Mouse (Mus musculus): ENCODE measurements around the gene Jakmip3.

Jakmip3 gene

DNA sequence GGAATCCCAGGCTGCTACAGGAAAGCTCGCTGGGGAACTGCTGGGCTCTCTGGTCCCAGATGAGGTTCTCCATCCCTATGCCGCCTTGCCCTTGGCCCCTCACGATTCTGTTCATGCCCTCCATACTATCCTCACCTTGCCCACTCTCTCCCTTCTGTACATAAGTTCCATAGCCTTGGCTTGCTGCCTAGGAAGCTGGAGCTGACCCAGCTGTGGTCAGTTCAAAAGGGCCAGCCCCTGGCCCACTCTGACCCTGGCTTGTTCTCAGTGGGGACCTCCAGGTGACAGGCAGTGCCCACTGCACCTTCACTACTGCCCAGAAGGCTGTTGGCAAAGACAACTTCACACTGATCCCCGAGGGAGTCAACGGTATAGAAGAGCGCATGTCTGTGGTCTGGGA lies 155.9 kb downstream of the Jakmip3 start:
- no peak for DNase-seq (ENCODE audit: low read depth)

DNA sequence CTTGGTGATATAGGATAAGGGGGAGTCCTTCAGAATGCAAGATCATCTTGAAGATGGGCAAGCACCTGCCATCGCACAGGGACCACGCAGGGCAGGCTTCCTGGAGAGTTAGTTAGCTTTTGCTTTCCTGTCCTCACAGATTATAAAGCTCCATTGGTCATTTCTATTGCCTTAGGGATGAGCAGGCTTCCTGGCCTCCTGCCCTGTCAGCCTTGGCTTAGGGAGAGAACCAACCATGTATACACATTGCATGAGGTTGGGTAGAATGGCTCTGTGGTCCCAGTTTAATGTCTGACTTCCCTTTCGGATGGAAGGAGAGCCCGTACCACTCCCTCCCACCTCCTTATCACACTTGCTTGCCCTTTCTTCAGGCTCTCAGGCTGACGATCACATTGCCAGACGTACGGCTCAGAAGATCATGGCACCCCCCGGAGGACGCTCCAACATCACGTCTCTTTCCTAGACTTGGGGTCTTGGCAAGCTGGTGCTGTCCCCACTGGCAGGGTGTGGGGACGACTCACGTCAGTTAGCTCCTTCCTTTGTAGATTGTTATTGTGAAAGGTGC lies 160.1 kb downstream of the Jakmip3 start:
- no peak for DNase-seq (ENCODE audit: low read depth)

DNA sequence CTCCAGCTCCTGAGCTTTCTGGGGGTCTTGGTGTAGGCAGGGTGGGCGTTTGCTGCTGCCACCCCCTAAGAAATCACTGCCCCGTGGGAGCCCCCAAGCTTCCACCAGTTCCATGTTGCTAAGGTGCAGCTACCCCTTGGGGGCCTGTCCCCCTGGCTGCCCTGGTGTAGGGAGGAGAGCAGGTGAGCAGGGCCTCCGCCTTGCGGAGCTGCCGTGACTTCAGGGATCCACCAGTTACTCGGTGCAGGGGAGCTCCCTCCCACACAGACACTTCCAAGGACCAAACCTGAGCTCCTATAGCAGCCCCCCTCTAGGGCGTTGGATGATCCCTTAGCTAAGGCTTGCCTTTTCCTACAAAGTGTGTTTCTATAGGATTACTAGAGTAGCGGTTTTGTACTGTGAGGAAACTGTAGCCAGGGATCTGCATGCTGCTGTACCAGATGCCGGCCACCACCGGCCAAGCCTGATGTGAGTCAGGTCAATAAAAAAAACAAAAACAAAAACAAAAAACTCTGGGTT lies 160.8 kb downstream of the Jakmip3 start:
- no peak for DNase-seq (ENCODE audit: low read depth)

DNA sequence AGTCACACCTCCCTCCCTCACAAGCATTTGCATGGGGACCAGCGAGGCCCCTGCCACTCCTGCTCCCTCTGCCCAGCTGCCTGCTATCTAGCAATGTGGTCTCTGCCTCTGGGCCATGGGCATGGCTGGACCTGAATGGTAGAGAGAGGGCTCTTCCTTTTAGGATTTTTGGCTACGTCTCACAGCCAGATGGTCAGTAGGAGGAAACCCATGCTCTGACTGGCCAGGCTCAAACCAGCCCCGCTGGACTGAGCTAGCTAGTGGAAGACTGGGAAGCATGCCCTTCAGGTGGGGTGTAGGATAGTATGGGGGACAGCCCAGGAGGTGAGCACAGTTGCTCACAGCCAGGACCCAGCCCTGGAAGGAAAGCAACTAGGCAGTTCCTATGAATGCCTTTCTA lies 161.3 kb downstream of the Jakmip3 start:
- no peak for DNase-seq (ENCODE audit: low read depth)

DNA sequence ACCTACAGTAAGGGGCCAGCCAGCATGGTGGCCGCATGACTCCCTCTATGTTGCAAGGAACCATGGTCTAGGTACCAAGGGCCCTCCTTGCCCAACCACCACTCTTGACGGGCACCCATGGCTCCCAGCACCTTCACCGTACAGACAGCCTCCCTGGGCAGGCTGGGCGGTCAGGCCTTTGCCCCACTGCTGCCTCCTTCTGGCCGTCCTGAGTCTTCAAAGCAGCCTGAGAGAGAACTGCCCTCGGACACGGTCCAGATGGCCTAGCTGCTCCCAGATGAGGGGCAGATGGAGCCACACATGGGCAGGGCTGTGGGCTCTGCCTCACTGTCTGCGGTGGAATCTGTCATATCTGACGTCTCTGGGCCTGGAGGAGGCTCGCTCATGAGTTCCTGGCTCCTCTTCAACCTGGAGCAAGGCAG lies 163.4 kb downstream of the Jakmip3 start:
- no peak for DNase-seq (ENCODE audit: low read depth)

DNA sequence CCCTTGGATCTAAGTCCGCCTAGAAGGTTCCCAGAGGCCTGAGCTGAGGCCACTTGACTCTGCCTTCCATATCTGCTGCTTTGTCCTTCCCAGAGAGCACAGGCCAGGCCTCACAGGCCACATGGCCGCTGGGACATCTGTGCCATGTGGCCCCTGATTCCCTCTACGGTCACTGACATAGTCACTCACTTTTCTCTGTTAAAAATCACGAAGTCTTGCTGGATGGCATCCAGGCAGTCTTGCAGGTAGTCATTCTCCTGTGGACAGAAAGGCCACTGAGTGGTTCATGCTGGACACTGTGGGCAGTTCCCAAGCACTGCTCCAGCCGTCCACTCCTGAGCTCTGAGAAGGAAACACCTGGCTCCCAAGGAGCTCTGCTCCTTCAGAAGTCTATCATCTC lies 164.5 kb downstream of the Jakmip3 start:
- DNase-seq (ENCODE audit: low read depth): no peak

DNA sequence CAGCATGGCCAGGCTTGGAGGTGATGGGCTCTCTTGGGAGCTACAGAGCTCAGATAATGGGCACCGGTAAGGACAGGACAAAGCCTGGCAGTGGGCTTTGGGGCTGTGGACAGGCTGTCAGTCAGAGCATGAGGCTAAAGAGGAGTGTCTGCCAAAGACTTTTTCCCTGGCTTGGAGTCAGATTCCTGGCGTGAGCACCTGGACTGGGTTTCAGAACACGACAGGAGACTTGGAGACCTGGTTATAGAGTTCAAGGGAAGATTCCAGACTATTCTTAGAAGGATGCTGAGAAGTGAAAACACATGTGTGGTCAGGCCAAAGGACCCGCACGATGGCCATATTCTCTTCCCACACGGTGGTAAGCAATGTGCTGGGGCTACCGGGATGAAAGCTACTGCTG lies 165.2 kb downstream of the Jakmip3 start:
- DNase-seq (ENCODE audit: low read depth): no peak

DNA sequence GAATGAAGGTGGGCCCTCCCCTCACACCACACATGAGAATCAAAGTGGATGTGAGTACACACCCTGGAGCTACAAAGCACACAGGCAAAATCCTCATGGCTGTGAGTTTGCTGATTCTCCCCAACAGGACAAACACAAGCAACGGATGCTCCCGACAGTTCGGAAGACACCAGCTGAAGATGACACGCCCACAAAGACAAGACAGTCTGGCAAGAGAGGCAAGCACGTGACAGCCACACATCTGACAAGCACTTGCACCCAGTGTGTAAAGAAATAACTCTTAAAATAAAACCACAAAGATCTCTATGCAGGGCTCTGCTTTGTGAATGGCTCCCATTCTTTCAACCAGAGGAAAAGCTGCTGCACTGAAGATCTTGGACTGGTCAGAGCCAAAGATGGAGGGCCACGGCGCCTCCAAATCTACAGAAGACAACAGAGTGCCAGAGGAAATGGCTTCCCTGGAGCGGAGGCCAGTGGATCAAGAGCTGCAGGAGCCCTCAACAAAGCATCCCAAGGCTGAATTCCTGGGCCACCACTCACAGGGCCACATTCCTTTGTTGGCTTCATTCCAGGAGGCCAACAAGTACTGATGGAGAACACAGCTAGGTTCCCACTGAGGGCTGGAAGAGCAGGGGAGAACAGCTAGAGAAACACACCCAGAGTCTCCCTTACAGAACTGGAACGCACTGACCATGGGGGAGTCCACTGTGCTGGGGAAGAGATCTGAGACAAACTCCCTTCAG lies 167.5 kb downstream of the Jakmip3 start:
- no peak for DNase-seq (ENCODE audit: low read depth)

DNA sequence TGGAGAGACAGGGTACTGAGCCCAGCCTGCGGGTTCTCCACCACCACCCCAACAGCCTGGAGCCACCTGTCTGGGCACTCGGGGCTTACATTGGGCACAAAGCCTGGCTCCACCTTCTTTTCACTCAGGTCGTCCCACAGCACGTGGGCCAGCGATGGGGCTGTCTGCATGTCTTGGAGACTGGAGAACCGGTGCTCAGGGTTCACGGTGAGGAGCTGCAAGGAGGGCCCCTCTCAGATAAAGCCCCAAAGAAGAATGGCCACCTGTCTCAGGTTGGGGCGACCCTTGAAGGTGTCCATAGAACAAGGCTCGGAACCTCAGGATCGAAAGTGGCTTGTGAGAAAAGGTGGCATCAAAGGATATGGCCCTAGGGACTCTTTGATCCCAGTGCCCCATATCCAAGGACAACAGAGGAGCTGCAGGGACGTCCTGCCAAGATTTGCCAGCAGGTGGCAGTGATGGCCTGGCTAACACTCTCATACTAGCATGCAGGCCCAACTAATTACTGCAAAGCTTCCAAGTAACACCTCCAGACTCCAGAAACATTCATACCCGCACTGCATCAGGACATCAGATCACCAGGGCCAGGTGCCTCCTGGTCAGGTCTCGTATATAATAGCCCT lies 178.7 kb downstream of the Jakmip3 start:
- peak; percentile 22 for DNase-seq (ENCODE audit: low read depth)

DNA sequence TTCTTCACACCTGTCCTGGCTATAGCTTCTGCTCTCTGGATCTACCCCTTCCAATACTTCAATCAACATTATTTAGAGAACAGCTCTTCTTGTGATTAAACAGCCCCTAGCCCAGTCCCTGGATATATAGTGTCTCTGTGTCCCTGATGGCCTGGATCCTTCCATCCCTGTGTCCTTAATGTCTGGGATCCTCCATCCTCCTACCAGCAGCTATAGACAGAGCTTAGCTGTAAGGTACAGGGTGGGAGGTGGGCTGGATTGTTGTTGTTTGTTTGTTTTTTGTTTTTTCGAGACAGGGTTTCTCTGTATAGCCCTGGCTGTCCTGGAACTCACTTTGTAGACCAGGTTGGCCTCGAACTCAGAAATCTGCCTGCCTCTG lies 179.2 kb downstream of the Jakmip3 start:
- DNase-seq (ENCODE audit: low read depth): no peak

DNA sequence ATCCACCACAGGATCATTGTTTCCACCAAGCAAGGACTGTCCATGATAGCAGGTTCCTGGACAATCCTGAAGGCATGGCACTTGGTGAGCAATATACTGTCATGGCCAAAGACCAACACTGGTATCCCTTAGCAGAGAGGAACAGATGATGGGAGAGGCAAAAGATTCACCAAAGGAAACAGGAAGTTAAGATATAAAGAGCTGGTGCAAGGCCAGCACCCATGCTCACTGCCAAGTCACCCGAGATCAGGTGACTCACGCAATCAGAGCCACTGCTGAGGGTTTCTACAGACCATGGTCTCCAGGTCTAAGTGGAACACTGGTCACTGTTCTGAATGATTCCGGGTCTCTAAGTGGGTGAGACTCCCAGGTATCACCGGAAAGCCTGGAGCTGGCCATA lies 185.4 kb downstream of the Jakmip3 start:
- DNase-seq (ENCODE audit: low read depth): no peak

DNA sequence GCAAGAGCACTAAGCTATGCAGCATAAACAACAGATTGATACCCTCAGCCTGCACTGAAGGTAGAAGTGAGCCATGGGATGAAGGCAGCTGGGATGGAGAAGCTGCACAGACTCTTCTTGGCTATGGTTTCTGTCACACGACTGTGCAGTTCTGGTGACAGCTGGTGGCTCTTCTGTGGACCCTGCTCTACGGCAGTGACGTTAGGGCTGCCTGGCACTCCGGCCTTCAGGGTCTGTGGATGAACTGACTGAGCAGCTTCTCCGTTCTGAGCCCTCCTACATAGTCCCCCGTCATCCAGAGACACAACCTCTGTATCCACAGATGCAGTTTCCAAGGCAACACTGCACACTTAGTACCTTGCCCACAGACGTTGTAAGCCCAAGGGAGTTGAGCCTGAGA lies 186.0 kb downstream of the Jakmip3 start:
- DNase-seq (ENCODE audit: low read depth): no peak

DNA sequence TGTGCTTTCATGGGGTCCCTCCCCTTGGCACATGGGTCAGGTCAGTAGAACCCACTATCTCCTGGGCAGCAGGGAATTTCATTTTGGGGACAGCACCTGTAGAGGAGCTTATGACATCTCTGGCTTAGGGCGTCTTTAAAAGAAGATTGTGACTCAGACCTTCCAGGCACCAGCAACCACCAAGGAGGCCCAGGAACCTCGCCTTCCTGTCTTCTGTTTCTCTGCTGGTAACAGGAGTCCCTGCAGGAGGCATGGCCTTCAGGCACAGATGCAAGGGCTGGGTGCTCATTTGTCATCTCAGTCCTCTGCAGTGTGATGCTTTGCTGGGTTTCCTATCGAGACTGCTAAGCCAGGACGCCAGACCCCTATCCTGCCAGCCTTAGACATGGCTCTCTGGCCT lies 188.5 kb downstream of the Jakmip3 start:
- DNase-seq (ENCODE audit: low read depth): no peak

DNA sequence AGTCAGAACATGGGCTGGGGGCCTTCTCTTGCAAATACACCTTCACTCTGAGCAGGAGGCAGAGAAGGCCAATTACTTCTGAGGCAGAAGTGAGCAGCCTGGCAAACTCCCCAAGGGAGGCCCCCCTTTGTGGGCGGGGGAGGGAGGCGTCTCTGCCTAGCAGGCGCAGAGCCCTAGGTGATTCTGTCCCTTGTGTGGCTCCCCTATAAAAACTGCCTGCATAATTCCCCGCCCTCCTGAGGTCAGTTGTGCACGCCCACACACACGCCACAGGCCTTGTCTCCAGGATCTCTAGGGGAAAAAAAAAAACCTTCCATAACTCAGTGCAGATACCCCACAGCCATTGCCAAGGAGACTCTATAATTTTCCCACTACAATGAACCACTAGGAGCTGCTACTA lies 189.8 kb downstream of the Jakmip3 start:
- no peak for DNase-seq (ENCODE audit: low read depth)

DNA sequence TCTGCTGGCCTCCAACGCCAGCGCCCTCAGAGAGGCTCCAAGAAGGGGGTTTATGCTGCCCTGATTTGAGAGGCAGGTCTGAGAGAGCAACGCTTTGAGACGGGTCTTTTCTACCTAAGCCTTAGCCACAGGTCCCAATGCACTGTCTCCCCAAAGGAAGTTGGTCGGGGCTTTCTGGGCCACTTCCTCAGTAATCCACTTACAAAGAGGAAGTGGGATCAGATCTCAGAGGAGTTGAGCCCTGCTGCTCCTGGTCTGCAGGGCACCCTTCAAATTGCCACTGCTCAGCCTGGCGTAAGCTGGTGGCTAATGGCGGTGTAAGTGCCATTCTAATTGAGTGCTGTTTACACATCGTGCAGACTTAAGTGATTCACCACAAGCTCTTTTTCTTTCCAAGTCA lies 191.0 kb downstream of the Jakmip3 start:
- DNase-seq (ENCODE audit: low read depth): no peak

DNA sequence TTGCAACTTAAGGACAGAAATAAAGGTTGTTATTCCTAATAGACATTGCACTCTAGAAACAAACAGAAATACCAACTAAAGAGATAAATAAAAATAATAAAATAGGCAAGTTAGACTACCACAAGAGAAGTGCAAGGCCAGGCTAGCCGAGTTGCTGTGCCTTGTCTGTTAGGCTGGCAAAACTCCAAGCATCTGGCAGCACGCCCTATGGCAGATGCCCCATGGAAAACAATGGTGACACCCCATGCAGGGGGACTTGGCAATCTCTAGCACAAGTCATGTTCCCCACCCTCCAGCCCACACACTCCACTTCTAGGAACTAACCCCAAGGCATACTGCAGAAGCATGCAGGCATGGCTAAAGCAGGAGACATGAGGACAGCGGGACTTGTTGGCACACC lies 192.9 kb downstream of the Jakmip3 start:
- DNase-seq (ENCODE audit: low read depth): no peak

All from naive thymus-derived CD4-positive, alpha-beta T cell, adult 2 months (primary cell).